Comparison of ENCODE assay signal across 19 mouse cellular contexts in the genomic region with DNA sequence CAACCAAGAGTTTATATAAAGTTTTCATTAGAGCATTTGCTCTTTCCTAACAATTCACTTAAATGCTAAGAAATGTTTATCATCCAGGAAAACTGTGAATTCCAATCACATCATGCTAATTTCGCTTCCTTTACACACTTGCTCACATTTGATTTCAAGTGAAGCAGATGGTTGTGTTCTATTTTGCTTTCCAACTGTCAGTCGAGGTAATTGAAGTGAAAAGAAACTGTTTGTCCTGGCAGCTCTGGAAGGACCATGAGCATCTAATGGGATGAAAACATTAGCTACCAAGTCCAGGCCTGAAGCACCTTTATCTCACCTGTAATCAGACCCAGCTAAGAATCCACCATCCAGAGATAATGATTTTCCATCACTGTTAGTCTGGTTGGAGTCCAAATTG.
DNase-seq lines count a peak whose midpoint lies in the region; ATAC-seq lines count a peak whose summit lies in the region.
"Had no signal": no experiment of that assay in that cellular context is flagged by ENCODE, and none has a peak within 500 bp of the region (broad histone marks: within the 10 kb centered on the region; RNA-seq: fewer than 3 reads in every experiment).

No protein-coding gene starts in this region.

- no peak overlapping the region for H3K9ac ChIP-seq in forebrain, embryonic 13.5 days
- no peak overlapping the region for H3K9ac ChIP-seq in forebrain, embryonic 12.5 days
- H3K9ac ChIP-seq in forebrain, embryonic 16.5 days (replicated peaks; ENCODE audit: low read depth, low read length) = no peak overlapping the region
- H3K9ac ChIP-seq: embryonic facial prominence, embryonic 12.5 days; hindbrain, embryonic 12.5 days had no signal

- peaks cover 6% of the 10 kb centered on the region; the same call in 1 of the 2 replicates for H3K4me1 ChIP-seq in forebrain, embryonic 13.5 days
- no peaks in the 10 kb centered on the region for H3K4me1 ChIP-seq in forebrain, embryonic 12.5 days
- H3K4me1 ChIP-seq in forebrain, embryonic 16.5 days (replicated peaks; ENCODE audit: control insufficient read depth, insufficient read depth, low read length) = peaks cover 4% of the 10 kb centered on the region; the same call in 1 of the 2 replicates
- H3K4me1 ChIP-seq: embryonic facial prominence, embryonic 12.5 days; heart, embryonic 10.5 days; hindbrain, embryonic 12.5 days had no signal

- peak; percentile 68 for ATAC-seq in forebrain, embryonic 13.5 days
- no peak for ATAC-seq in forebrain, embryonic 12.5 days (ENCODE audit: low FRiP score)
- ATAC-seq in forebrain, embryonic 16.5 days = peak; percentile 86
- ATAC-seq: hindbrain, embryonic 16.5 days; inflammation-experienced regulatory T-cells, adult 6 months had no signal

- no peaks in the 10 kb centered on the region for H3K27me3 ChIP-seq in forebrain, embryonic 13.5 days
- H3K27me3 ChIP-seq in forebrain, embryonic 12.5 days = no peaks in the 10 kb centered on the region
- H3K27me3 ChIP-seq in forebrain, embryonic 16.5 days (replicated peaks; ENCODE audit: control insufficient read depth, insufficient read depth, low read length) = no peaks in the 10 kb centered on the region
- H3K27me3 ChIP-seq: embryonic facial prominence, embryonic 12.5 days; hindbrain, embryonic 12.5 days had no signal

- no peak overlapping the region for H3K4me3 ChIP-seq in forebrain, embryonic 13.5 days
- H3K4me3 ChIP-seq in forebrain, embryonic 12.5 days (replicated peaks) = no peak overlapping the region
- H3K4me3 ChIP-seq in forebrain, embryonic 16.5 days (replicated peaks; ENCODE audit: low read length) = no peak overlapping the region
- H3K4me3 ChIP-seq: embryonic facial prominence, embryonic 12.5 days; heart, embryonic 10.5 days; hindbrain, embryonic 12.5 days had no signal

- no peak overlapping the region for H3K27ac ChIP-seq in forebrain, embryonic 13.5 days
- no peak overlapping the region for H3K27ac ChIP-seq in forebrain, embryonic 12.5 days
- no peak overlapping the region for H3K27ac ChIP-seq in forebrain, embryonic 16.5 days (ENCODE audit: low read length)
- H3K27ac ChIP-seq: embryonic facial prominence, embryonic 12.5 days; heart, embryonic 10.5 days; hindbrain, embryonic 12.5 days had no signal

- peak; percentile 17 for DNase-seq in layer of hippocampus, adult 9-10 months (ENCODE audit: low spot score)
- DNase-seq in layer of hippocampus, postnatal 25 days (ENCODE audit: extremely low spot score in 1 of 2, low spot score in 1 of 2) = no peak
- peak; percentile 37 for DNase-seq in brain, adult 2 months (ENCODE audit: low read depth, low spot score)
- no peak for DNase-seq in kidney, postnatal 36 days
- no peak for DNase-seq in gastrocnemius, postnatal 25 days
- DNase-seq: adrenal gland, postnatal 10 days; cerebellum, adult 11 months; cerebellum, adult 8-10 months; heart, adult 18-20 months; heart, postnatal 10 days; heart, postnatal 4 days had no signal

- H3K36me3 ChIP-seq in forebrain, embryonic 13.5 days (ENCODE audit: poor library complexity, severe bottlenecking) = no peaks in the 10 kb centered on the region
- no peaks in the 10 kb centered on the region for H3K36me3 ChIP-seq in forebrain, embryonic 12.5 days (replicated peaks)
- no peaks in the 10 kb centered on the region for H3K36me3 ChIP-seq in forebrain, embryonic 16.5 days (ENCODE audit: control insufficient read depth, insufficient read depth)
- H3K36me3 ChIP-seq: embryonic facial prominence, embryonic 12.5 days; heart, embryonic 10.5 days; hindbrain, embryonic 12.5 days had no signal

- no peaks in the 10 kb centered on the region for H3K9me3 ChIP-seq in forebrain, embryonic 13.5 days (replicated peaks)
- no peaks in the 10 kb centered on the region for H3K9me3 ChIP-seq in forebrain, embryonic 12.5 days
- no peaks in the 10 kb centered on the region for H3K9me3 ChIP-seq in forebrain, embryonic 16.5 days (ENCODE audit: control insufficient read depth, low read length)
- H3K9me3 ChIP-seq: embryonic facial prominence, embryonic 12.5 days; heart, embryonic 10.5 days; hindbrain, embryonic 12.5 days had no signal

- no peak overlapping the region for H3K4me2 ChIP-seq in forebrain, embryonic 13.5 days
- H3K4me2 ChIP-seq in forebrain, embryonic 12.5 days = no peak overlapping the region
- H3K4me2 ChIP-seq in forebrain, embryonic 16.5 days (ENCODE audit: low read length) = no peak overlapping the region
- H3K4me2 ChIP-seq: embryonic facial prominence, embryonic 12.5 days; hindbrain, embryonic 12.5 days had no signal

- 43% methylated on average over 2 of the region's 2 CpGs for WGBS in forebrain, embryonic 13.5 days
- WGBS in forebrain, embryonic 12.5 days = 65% methylated on average over 2 of the region's 2 CpGs
- WGBS in forebrain, embryonic 16.5 days = 34% methylated on average over 2 of the region's 2 CpGs

Comparison
In these comparisons a context has a peak if more than half of its experiments do, and no peak if none do; other contexts are left out.
1. DNase-seq: peak in layer of hippocampus, adult 9-10 months (single experiment) and brain, adult 2 months (single experiment); none in layer of hippocampus, postnatal 25 days (0 of 2), kidney, postnatal 36 days (0 of 2) and gastrocnemius, postnatal 25 days (single experiment).